Mouse (Mus musculus) forebrain, embryonic 14.5 days (tissue): ENCODE measurements around the gene Cenpf. TPM values are rescaled to one million over a fixed set of nuclear protein-coding genes. Genes with fewer than 3 reads are reported as not detected.

Experiments
- ATAC-seq: fragments of 200-750 bp; cut with Nextera tagmentation; 2 replicates; pipeline ENCODE4 v1.8.0; 2017; ENCODE audit warnings: mild to moderate bottlenecking, moderate library complexity
- DNase-seq: peaks from one replicate; pipeline ENCODE4 v3.0.0-alpha.2; 2015; ENCODE audit warnings: low spot score
- H3K27ac ChIP-seq: fragments of 300-500 bp; sonication (generic); 2 replicates; pipeline ENCODE4 v1.5.1; 2014; ENCODE audit warnings: low read depth, mild to moderate bottlenecking, control low read depth, low read length, moderate library complexity
- H3K27me3 ChIP-seq: fragments of 300-500 bp; sonication (generic); replicated peaks from 2 replicates; pipeline ENCODE4 v1.6.1; 2014; ENCODE audit warnings: low read length, control low read depth, mixed read lengths; ENCODE audit not compliant: control insufficient read depth, insufficient read depth
- H3K36me3 ChIP-seq: fragments of 300-500 bp; sonication (generic); 2 replicates; pipeline ENCODE4 v1.6.1; 2014; ENCODE audit warnings: low read length, control low read depth; ENCODE audit not compliant: control insufficient read depth, insufficient read depth
- H3K4me1 ChIP-seq: fragments of 300-500 bp; sonication (generic); 2 replicates; pipeline ENCODE4 v1.6.1; 2014; ENCODE audit warnings: antibody characterized with exemption, low read length, control low read depth; ENCODE audit not compliant: control insufficient read depth, insufficient read depth
- H3K4me2 ChIP-seq: fragments of 300-500 bp; sonication (generic); 2 replicates; pipeline ENCODE4 v1.6.1; 2014; ENCODE audit warnings: mild to moderate bottlenecking, control low read depth, low read length
- H3K4me3 ChIP-seq: fragments of 300-500 bp; sonication (generic); 2 replicates; pipeline ENCODE4 v1.5.1; 2014; ENCODE audit warnings: low read depth, low read length, control low read depth
- H3K9ac ChIP-seq: fragments of 300-500 bp; sonication (generic); 2 replicates; pipeline ENCODE4 v1.6.1; 2014; ENCODE audit warnings: mild to moderate bottlenecking, low read length, control low read depth, moderate library complexity
- H3K9me3 ChIP-seq: fragments of 300-500 bp; sonication (generic); replicated peaks from 2 replicates; pipeline ENCODE4 v1.6.1; 2016; ENCODE audit warnings: low read length, control low read depth, mixed read lengths; ENCODE audit not compliant: control insufficient read depth
- WGBS: fragments of 180-500 bp; shearing (Covaris S2); extraction: QIAGEN DNeasy Blood & Tissue Kit; methylation state at CpG from one replicate; pipeline ENCODE4 v1.1.7; 2014; 5-methylcytosine and 5-hydroxymethylcytosine counted together
- polyA plus RNA-seq: library from polyadenylated mRNA; unstranded; fragments of >200 nt; fragmentation: Nextera tagmentation; extraction: Ambion mirVana; gene quantifications from 2 replicates; pipeline ENCODE4 v1.2.1, GENCODE M21; 2014

The Cenpf gene
- polyA plus RNA-seq, 1 experiment from 2014 or later: 50.5 TPM

DNA sequence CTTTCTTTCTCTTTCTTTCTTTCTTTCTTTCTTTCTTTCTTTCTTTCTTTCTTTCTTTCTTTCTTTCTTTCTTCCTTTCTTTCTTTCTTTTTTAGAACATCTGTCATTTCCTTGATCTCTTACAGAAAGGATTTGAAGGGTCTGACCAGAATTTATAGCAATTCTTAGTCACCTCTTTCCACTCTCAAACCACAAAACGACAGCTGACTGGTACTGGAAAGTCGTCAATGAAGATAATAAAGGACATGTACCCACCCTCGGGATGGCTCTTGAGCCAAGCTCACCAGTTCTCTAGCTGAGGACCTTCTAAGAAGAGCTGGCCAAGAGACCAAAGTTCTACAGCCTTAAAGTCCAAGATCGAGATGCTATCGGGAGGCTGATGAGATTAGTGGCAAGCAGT is 30.7 kb upstream of the Cenpf start:
- H3K36me3 ChIP-seq: no peaks in the 10 kb centered on the region
- no peak for ATAC-seq
- 83% methylated on average over 5 of the region's 5 CpGs for WGBS

DNA sequence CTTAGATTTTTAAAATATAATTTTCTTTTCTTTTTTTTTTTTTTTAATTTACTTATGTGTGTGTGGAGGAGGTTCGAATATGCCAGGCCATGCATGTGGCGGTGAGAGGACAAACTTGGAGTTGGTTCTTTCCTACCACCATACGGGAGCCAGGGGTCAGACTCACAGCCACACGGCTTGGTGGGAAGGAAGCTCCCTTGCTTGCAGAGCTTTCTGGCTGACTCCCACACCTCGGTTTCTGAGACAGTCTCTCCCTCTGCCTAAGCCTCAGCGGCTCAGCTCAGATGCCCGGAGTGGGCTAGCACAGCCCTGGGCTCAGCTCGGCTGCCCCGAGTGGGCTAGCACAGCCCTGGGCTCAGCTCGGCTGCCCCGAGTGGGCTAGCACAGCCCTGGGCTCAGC is 29.7 kb upstream of the Cenpf start:
- ATAC-seq (no peak), DNase-seq (no peak)
- Histone ChIP-seq H3K27ac (no peak overlapping the region), H3K27me3 (no peaks in the 10 kb centered on the region), H3K4me3 (no peak overlapping the region), H3K36me3 (no peaks in the 10 kb centered on the region), H3K4me1 (no peaks in the 10 kb centered on the region), H3K9ac (no peak overlapping the region), H3K4me2 (no peak overlapping the region), H3K9me3 (no peaks in the 10 kb centered on the region)
- 88% methylated on average over 9 of the region's 11 CpGs for WGBS

More for the DNA sequence above, 30.7 kb upstream of the Cenpf start:
- Histone ChIP-seq H3K27me3 (no peaks in the 10 kb centered on the region), H3K4me2 (no peak overlapping the region), H3K27ac (no peak overlapping the region), H3K4me1 (no peaks in the 10 kb centered on the region), H3K9me3 (no peaks in the 10 kb centered on the region), H3K9ac (no peak overlapping the region), H3K4me3 (no peak overlapping the region)
- DNase-seq: no peak

DNA sequence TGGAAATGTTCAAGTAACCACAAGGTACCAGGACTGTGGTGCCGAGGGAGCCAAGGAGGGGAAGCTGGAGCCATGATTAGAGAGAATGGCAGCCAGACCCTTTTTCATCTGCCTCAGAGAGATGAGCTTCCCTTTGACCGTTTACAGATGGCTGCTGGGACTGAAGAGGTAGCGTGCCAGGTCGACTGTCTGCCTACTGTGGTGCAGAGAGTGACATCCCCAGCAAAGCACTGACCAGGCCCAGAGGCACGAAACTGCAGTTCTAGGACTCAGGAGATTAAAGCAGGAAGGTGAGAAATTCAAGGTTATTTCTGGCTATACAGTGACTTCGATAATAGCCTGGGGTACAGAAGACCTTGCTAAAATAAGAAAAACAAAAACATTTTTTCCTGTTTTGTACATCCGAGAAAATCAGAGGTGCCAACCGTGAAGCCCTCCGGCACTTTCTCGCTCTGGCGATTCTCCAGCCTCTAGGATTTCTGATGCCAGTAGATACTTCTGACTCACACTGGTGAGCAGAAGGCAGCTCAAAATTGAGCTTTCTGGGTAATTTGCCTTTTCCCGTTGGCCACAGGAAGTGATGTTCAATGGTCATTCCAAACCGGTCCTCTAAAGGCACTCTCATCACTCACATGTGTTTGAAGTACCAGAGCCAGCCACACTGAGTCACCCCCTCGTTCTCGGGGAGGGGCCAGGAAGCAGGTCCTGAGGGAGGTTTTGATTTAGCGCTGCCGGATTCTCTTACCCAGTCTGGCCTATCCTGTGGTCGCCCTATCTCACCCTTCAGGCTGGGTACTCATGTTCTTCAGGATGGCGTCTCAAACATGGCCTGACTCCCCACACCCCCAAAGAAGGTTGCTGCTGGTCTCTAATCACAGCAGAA is 28.3 kb upstream of the Cenpf start:
- Histone ChIP-seq H3K9me3 (no peaks in the 10 kb centered on the region), H3K4me2 (no peak overlapping the region), H3K4me3 (no peak overlapping the region), H3K4me1 (no peaks in the 10 kb centered on the region), H3K27ac (no peak overlapping the region), H3K36me3 (no peaks in the 10 kb centered on the region), H3K27me3 (no peaks in the 10 kb centered on the region), H3K9ac (no peak overlapping the region)
- ATAC-seq (no peak), DNase-seq (no peak)
- 74% methylated on average over 19 of the region's 19 CpGs for WGBS

DNA sequence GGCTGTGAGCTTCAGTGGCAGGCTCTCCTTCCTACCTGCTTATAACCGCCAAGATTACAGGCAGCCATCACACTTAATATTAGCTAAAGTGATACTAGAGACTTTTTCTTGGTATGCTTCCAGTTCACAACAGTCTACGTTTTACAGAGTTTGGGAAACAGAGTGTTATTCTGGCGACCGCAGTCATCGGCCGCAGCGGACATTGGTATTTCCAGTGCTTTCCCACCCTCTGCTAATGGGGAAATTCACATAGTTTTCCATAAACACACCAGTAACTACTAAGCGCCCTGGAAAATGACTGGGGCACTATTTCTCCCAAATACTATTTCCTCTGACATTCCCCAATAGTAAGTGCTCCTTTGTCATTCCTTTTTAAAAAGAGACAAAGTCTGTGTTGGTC is 21.1 kb upstream of the Cenpf start:
- 80% methylated on average over 8 of the region's 8 CpGs for WGBS
- H3K27ac ChIP-seq: no peak overlapping the region
- H3K4me3 ChIP-seq: no peak overlapping the region
- ATAC-seq (no peak), DNase-seq (no peak)
- H3K9ac ChIP-seq: no peak overlapping the region
- no peaks in the 10 kb centered on the region for H3K9me3 ChIP-seq
- H3K4me1 ChIP-seq: no peaks in the 10 kb centered on the region
- H3K27me3 ChIP-seq: no peaks in the 10 kb centered on the region
- H3K36me3 ChIP-seq: no peaks in the 10 kb centered on the region
- H3K4me2 ChIP-seq: no peak overlapping the region

DNA sequence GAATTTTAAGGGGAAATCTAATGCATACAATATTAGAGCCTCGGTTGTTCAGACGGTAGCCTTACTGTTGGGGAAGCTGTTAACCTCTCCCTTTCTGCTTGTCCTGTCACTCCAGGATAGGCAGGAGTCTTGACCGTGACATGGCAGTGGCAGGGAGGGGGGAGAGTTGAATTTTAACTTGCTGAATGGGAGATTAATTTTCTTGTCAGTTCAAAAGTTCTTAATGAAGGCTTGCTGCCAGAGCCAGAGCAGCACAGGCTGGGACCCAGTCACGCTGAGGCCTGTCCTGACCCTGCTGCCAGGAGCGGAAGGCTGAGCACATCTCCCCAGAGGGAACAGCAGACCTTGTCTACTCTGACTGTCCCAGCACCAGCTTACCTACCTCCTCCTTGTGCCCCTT is 19.5 kb upstream of the Cenpf start:
- ATAC-seq: no peak
- 55% methylated on average over 5 of the region's 5 CpGs for WGBS
- Histone ChIP-seq H3K27me3 (no peaks in the 10 kb centered on the region), H3K9ac (no peak overlapping the region), H3K4me3 (no peak overlapping the region), H3K27ac (no peak overlapping the region), H3K9me3 (no peaks in the 10 kb centered on the region), H3K36me3 (no peaks in the 10 kb centered on the region), H3K4me1 (no peaks in the 10 kb centered on the region), H3K4me2 (no peak overlapping the region)
- no peak for DNase-seq

DNA sequence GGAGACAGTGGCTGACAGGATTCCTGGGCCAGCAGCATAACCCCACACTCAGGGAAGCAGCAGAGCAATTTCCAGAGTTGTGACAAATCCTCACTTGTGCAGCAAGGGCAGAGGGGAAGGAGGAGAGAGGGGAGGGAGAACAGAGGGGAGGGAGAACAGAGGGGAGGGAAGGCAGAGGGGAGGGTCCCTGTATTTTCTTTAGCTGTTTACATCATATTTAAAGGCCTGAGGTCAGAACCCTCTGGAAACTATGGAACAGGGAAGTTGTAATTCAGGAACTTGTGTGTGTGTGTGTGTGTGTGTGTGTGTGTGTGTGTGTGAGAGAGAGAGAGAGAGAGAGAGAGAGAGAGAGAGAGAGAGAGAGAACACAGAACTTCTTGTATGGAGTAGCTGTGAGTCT is 19.1 kb upstream of the Cenpf start:
- no peak overlapping the region for H3K9ac ChIP-seq
- H3K36me3 ChIP-seq: no peaks in the 10 kb centered on the region
- no peaks in the 10 kb centered on the region for H3K27me3 ChIP-seq
- no peak overlapping the region for H3K27ac ChIP-seq
- H3K4me3 ChIP-seq: no peak overlapping the region
- DNase-seq: no peak
- H3K4me1 ChIP-seq: no peaks in the 10 kb centered on the region
- no peak for ATAC-seq
- H3K9me3 ChIP-seq: no peaks in the 10 kb centered on the region
- H3K4me2 ChIP-seq: no peak overlapping the region

DNA sequence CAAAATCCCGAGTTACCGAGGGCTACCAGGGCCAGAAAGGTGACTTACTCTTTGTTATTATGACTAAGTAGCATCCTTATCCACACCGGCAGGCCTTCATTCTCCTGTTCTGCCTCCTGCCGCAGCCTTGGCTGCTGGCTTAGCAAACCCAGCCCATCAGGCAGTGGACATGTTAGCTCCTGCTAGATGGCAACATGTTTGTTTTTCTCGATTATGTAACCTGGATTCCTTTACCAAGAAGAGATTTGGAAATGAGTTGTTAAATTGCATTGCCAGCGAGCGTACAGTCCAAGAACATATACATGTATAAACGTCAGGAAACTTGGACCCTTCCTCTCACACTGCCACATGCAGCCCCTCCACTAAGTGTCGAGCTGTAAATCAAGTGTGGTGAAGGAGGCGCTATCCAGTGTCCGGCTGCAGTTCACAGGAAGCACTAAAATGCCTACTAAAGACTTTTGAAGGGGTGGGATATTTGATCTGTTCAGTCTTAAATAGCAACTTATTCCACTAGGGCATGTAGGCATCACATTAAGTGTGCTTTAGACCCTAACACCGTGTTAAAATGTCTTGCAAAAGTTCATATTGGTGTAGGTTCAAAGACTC is 18.3 kb upstream of the Cenpf start:
- 81% methylated on average over 12 of the region's 12 CpGs for WGBS
- H3K27me3 ChIP-seq: no peaks in the 10 kb centered on the region
- DNase-seq (no peak), ATAC-seq (no peak)
- no peak overlapping the region for H3K4me2 ChIP-seq
- H3K36me3 ChIP-seq: no peaks in the 10 kb centered on the region
- H3K9me3 ChIP-seq: no peaks in the 10 kb centered on the region
- no peak overlapping the region for H3K4me3 ChIP-seq
- H3K27ac ChIP-seq: no peak overlapping the region
- no peaks in the 10 kb centered on the region for H3K4me1 ChIP-seq
- H3K9ac ChIP-seq: no peak overlapping the region

DNA sequence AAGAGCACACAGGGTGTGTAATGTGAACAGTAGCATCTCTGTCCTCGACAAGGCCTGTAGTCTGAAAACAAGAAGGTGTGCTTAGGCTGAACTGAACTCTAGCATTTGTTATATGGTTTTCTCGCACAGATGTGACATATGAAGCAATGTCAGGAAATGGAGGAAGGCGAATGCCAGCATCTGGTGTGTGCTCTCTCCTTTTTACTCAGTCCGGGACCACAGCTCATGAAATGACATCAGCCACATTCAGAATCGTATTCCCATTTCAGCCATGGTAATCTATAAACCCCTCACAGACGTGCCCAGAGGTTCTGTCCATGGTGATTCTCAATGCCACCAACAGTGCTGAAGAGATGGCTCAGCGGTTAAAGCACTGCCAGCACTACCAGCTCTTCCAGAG is 15.7 kb upstream of the Cenpf start:
- H3K36me3 ChIP-seq: no peaks in the 10 kb centered on the region
- H3K4me3 ChIP-seq: no peak overlapping the region
- H3K4me2 ChIP-seq: no peak overlapping the region
- DNase-seq: no peak
- H3K27ac ChIP-seq: no peak overlapping the region
- no peak overlapping the region for H3K9ac ChIP-seq
- ATAC-seq: no peak
- H3K9me3 ChIP-seq: no peaks in the 10 kb centered on the region
- no peaks in the 10 kb centered on the region for H3K27me3 ChIP-seq
- WGBS: 85% methylated on average over 7 of the region's 7 CpGs
- H3K4me1 ChIP-seq: no peaks in the 10 kb centered on the region

DNA sequence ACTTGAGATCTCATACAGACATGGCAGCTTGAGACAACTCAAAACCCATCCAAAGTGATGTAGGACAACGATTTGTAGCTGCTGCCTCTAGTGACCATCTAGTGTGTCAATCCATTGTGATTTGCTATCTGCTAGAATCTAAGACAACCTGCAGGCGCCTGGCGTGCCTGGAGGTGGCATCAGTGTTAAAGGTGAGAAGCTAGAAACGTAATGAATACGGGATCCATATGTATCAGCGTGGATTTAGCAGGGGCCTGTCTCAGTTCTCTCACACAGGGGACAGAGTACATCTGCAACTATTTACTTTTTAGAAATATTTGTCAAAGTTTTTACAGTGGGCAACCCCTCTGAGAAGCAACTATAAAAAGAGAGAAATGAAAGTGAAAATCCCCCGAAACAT is 15.3 kb upstream of the Cenpf start:
- no peak for DNase-seq

More for the DNA sequence above, 15.3 kb upstream of the Cenpf start:
- Histone ChIP-seq H3K27ac (no peak overlapping the region), H3K9me3 (no peaks in the 10 kb centered on the region), H3K4me1 (no peaks in the 10 kb centered on the region), H3K9ac (no peak overlapping the region), H3K4me3 (no peak overlapping the region), H3K27me3 (no peaks in the 10 kb centered on the region), H3K36me3 (no peaks in the 10 kb centered on the region), H3K4me2 (no peak overlapping the region)
- 52% methylated on average over 7 of the region's 7 CpGs for WGBS
- ATAC-seq: no peak
